Mouse (Mus musculus): ENCODE results near the gene Nupr1l. TPM values are rescaled to one million over a fixed set of nuclear protein-coding genes. Genes with fewer than 3 reads are reported as not detected.

Nupr1l gene
- polyA plus RNA-seq (2014; fragmentation: Illumina TruSeq; extraction: RNeasy Lipid Tissue Mini Kit (QIAGEN cat#74804); ENCODE audit: low read depth, low replicate concordance), result 0.86 TPM

GRCm38 (mm10) chr5:129908242-129908965, at the start of gene Nupr1l:
Nupr1l (plus strand) TSS chr5:129908540.

GRCm38 (mm10) chr5:129886911-129887636, 21.3 kb upstream of the Nupr1l start, which contains the start of gene Chchd2:
Chchd2 (minus strand) TSS chr5:129887470.

GRCm38 (mm10) chr5:129895198-129896088, 12.9 kb upstream of the Nupr1l start, which contains the start of gene Zbed5:
Zbed5 (plus strand) TSS chr5:129895723.

GRCm38 (mm10) chr5:129898449-129898848, 9.9 kb upstream of the Nupr1l start, which contains the start of gene Phkg1:
Phkg1 (minus strand) TSS chr5:129898549.

GRCm38 (mm10) chr5:129941495-129942045, 33.2 kb downstream of the Nupr1l start, which contains the start of gene Vkorc1l1:
Vkorc1l1 (plus strand) TSS chr5:129941970.

Other genes starting within 250 kb of the Nupr1l start
- 2.8 TPM for gene Zfp11, start 238.4 kb upstream of the Nupr1l start, polyA plus RNA-seq (2014; fragmentation: Illumina TruSeq; extraction: RNeasy Lipid Tissue Mini Kit (QIAGEN cat#74804); ENCODE audit: low read depth, low replicate concordance)
- gene Sept14, start 200.0 kb upstream of the Nupr1l start, polyA plus RNA-seq (2014; fragmentation: Illumina TruSeq; extraction: RNeasy Lipid Tissue Mini Kit (QIAGEN cat#74804); ENCODE audit: low read depth, low replicate concordance), result not detected
- 95.2 TPM for gene Mrps17, start 193.0 kb upstream of the Nupr1l start, polyA plus RNA-seq (2014; fragmentation: Illumina TruSeq; extraction: RNeasy Lipid Tissue Mini Kit (QIAGEN cat#74804); ENCODE audit: low read depth, low replicate concordance)
- 884 TPM for gene Nipsnap2, start 183.5 kb upstream of the Nupr1l start, polyA plus RNA-seq (2014; fragmentation: Illumina TruSeq; extraction: RNeasy Lipid Tissue Mini Kit (QIAGEN cat#74804); ENCODE audit: low read depth, low replicate concordance)
- gene Psph, start 121.1 kb upstream of the Nupr1l start, polyA plus RNA-seq (2014; fragmentation: Illumina TruSeq; extraction: RNeasy Lipid Tissue Mini Kit (QIAGEN cat#74804); ENCODE audit: low read depth, low replicate concordance), result 9.4 TPM
- 11.9 TPM for gene Sumf2, start 61.6 kb upstream of the Nupr1l start, polyA plus RNA-seq (2014; fragmentation: Illumina TruSeq; extraction: RNeasy Lipid Tissue Mini Kit (QIAGEN cat#74804); ENCODE audit: low read depth, low replicate concordance)
- gene Chchd2, start 21.1 kb upstream of the Nupr1l start, polyA plus RNA-seq (2014; fragmentation: Illumina TruSeq; extraction: RNeasy Lipid Tissue Mini Kit (QIAGEN cat#74804); ENCODE audit: low read depth, low replicate concordance), result 1,073 TPM
- gene Zbed5, start 12.8 kb upstream of the Nupr1l start, polyA plus RNA-seq (2014; fragmentation: Illumina TruSeq; extraction: RNeasy Lipid Tissue Mini Kit (QIAGEN cat#74804); ENCODE audit: low read depth, low replicate concordance), result 0.73 TPM
- gene Phkg1, start 10.0 kb upstream of the Nupr1l start, polyA plus RNA-seq (2014; fragmentation: Illumina TruSeq; extraction: RNeasy Lipid Tissue Mini Kit (QIAGEN cat#74804); ENCODE audit: low read depth, low replicate concordance), result 59.8 TPM
- gene Vkorc1l1, start 33.4 kb downstream of the Nupr1l start, polyA plus RNA-seq (2014; fragmentation: Illumina TruSeq; extraction: RNeasy Lipid Tissue Mini Kit (QIAGEN cat#74804); ENCODE audit: low read depth, low replicate concordance), result 17.3 TPM
- 21.1 TPM for gene Gusb, start 94.5 kb downstream of the Nupr1l start, polyA plus RNA-seq (2014; fragmentation: Illumina TruSeq; extraction: RNeasy Lipid Tissue Mini Kit (QIAGEN cat#74804); ENCODE audit: low read depth, low replicate concordance)
- gene Asl, start 120.7 kb downstream of the Nupr1l start, polyA plus RNA-seq (2014; fragmentation: Illumina TruSeq; extraction: RNeasy Lipid Tissue Mini Kit (QIAGEN cat#74804); ENCODE audit: low read depth, low replicate concordance), result 10.2 TPM
- gene Crcp, start 120.8 kb downstream of the Nupr1l start, polyA plus RNA-seq (2014; fragmentation: Illumina TruSeq; extraction: RNeasy Lipid Tissue Mini Kit (QIAGEN cat#74804); ENCODE audit: low read depth, low replicate concordance), result 20.9 TPM
- gene Tpst1, start 164.8 kb downstream of the Nupr1l start, polyA plus RNA-seq (2014; fragmentation: Illumina TruSeq; extraction: RNeasy Lipid Tissue Mini Kit (QIAGEN cat#74804); ENCODE audit: low read depth, low replicate concordance), result 18.9 TPM
- 1.3 TPM for gene Kctd7, start 236.3 kb downstream of the Nupr1l start, polyA plus RNA-seq (2014; fragmentation: Illumina TruSeq; extraction: RNeasy Lipid Tissue Mini Kit (QIAGEN cat#74804); ENCODE audit: low read depth, low replicate concordance)

Data from heart, adult 10 weeks (tissue).